Mouse (Mus musculus): Measurements from ENCODE around the gene Ncapd3. TPM values are rescaled to one million over a fixed set of nuclear protein-coding genes. Genes with fewer than 3 reads are reported as not detected.

Gene Ncapd3
- polyA plus RNA-seq, 1 experiment = 10.4 TPM

- Histone ChIP-seq H3K4me3 (replicated peaks; ENCODE audit: extremely low read depth, low read depth, low read length) (peak within 1 kb of the TSS; percentile 93), H3K4me1 (ENCODE audit: control insufficient read depth, insufficient read depth, low read length) (peaks cover 4% of the 10 kb centered on the region; the same call in 1 of the 2 replicates)
- under 1% methylated on average over 35 of the region's 35 CpGs for WGBS
- TF ChIP-seq POLR2A (IDR thresholded peaks at IDR 0.05; ENCODE audit: borderline replicate concordance, extremely low read depth, low read depth, low read length) (peak; percentile 72; the same call in 1 of the 2 replicates), CTCF (IDR thresholded peaks at IDR 0.05; ENCODE audit: insufficient read depth, low read length) (no peak)
- DNase-seq = peak; percentile 89
Measured at GRCm38 (mm10) chr9:26999461-27000395, 30.2 kb upstream of the Ncapd3 start, which contains the start of the genes Acad8 and Thyn1. Acad8 (minus strand) TSS chr9:26999566. Thyn1 (plus strand) TSS chr9:26999710.

- H3K4me1 ChIP-seq (ENCODE audit: control insufficient read depth, insufficient read depth, low read length) = no peaks in the 10 kb centered on the region
- DNase-seq = no peak
- WGBS = 90% methylated on average over 3 of the region's 3 CpGs
- H3K4me3 ChIP-seq (replicated peaks; ENCODE audit: extremely low read depth, low read depth, low read length) = no peak overlapping the region
- no peak for TF ChIP-seq POLR2A (IDR thresholded peaks at IDR 0.05; ENCODE audit: borderline replicate concordance, extremely low read depth, low read depth, low read length)
- TF ChIP-seq CTCF (IDR thresholded peaks at IDR 0.05; ENCODE audit: insufficient read depth, low read length) = no peak
Measured at GRCm38 (mm10) chr9:27005231-27005630, 24.7 kb upstream of the Ncapd3 start.

GRCm38 (mm10) chr9:27005933-27006332 is 24.0 kb upstream of the Ncapd3 start:
- TF ChIP-seq POLR2A (IDR thresholded peaks at IDR 0.05; ENCODE audit: borderline replicate concordance, extremely low read depth, low read depth, low read length) (no peak), CTCF (IDR thresholded peaks at IDR 0.05; ENCODE audit: insufficient read depth, low read length) (no peak)
- Histone ChIP-seq H3K4me3 (replicated peaks; ENCODE audit: extremely low read depth, low read depth, low read length) (no peak overlapping the region), H3K4me1 (ENCODE audit: control insufficient read depth, insufficient read depth, low read length) (no peaks in the 10 kb centered on the region)
- DNase-seq = no peak
- 91% methylated on average over 1 of the region's 1 CpGs for WGBS

- no peak overlapping the region for H3K4me3 ChIP-seq (replicated peaks; ENCODE audit: extremely low read depth, low read depth, low read length)
- 88% methylated on average over 5 of the region's 5 CpGs for WGBS
- TF ChIP-seq POLR2A (IDR thresholded peaks at IDR 0.05; ENCODE audit: borderline replicate concordance, extremely low read depth, low read depth, low read length) (no peak), CTCF (IDR thresholded peaks at IDR 0.05; ENCODE audit: insufficient read depth, low read length) (no peak)
Measured at GRCm38 (mm10) chr9:27006866-27007265, 23.1 kb upstream of the Ncapd3 start.

GRCm38 (mm10) chr9:27009231-27009630 is 20.7 kb upstream of the Ncapd3 start:
- 80% methylated on average over 5 of the region's 5 CpGs for WGBS
- DNase-seq = no peak
- TF ChIP-seq CTCF (IDR thresholded peaks at IDR 0.05; ENCODE audit: insufficient read depth, low read length) (no peak), POLR2A (IDR thresholded peaks at IDR 0.05; ENCODE audit: borderline replicate concordance, extremely low read depth, low read depth, low read length) (no peak)
- H3K4me3 ChIP-seq (replicated peaks; ENCODE audit: extremely low read depth, low read depth, low read length) = no peak overlapping the region
- H3K4me1 ChIP-seq (ENCODE audit: control insufficient read depth, insufficient read depth, low read length) = no peaks in the 10 kb centered on the region

More at GRCm38 (mm10) chr9:27006866-27007265, 23.1 kb upstream of the Ncapd3 start:
- no peak for DNase-seq
- H3K4me1 ChIP-seq (ENCODE audit: control insufficient read depth, insufficient read depth, low read length) = no peaks in the 10 kb centered on the region

- TF ChIP-seq CTCF (IDR thresholded peaks at IDR 0.05; ENCODE audit: insufficient read depth, low read length) = no peak
- no peak for TF ChIP-seq POLR2A (IDR thresholded peaks at IDR 0.05; ENCODE audit: borderline replicate concordance, extremely low read depth, low read depth, low read length)
- WGBS = 73% methylated on average over 4 of the region's 4 CpGs
- DNase-seq = no peak
- Histone ChIP-seq H3K4me3 (replicated peaks; ENCODE audit: extremely low read depth, low read depth, low read length) (no peak overlapping the region), H3K4me1 (ENCODE audit: control insufficient read depth, insufficient read depth, low read length) (no peaks in the 10 kb centered on the region)
Measured at GRCm38 (mm10) chr9:27011572-27011971, 18.4 kb upstream of the Ncapd3 start.

- no peak overlapping the region for H3K4me3 ChIP-seq (replicated peaks; ENCODE audit: extremely low read depth, low read depth, low read length)
- DNase-seq = no peak
- TF ChIP-seq POLR2A (IDR thresholded peaks at IDR 0.05; ENCODE audit: borderline replicate concordance, extremely low read depth, low read depth, low read length) (no peak), CTCF (IDR thresholded peaks at IDR 0.05; ENCODE audit: insufficient read depth, low read length) (no peak)
- 95% methylated on average over 10 of the region's 10 CpGs for WGBS
- H3K4me1 ChIP-seq (ENCODE audit: control insufficient read depth, insufficient read depth, low read length) = peaks cover 6% of the 10 kb centered on the region; the same call in 1 of the 2 replicates
Measured at GRCm38 (mm10) chr9:27018961-27019360, 11.0 kb upstream of the Ncapd3 start.

GRCm38 (mm10) chr9:27023681-27024080 is 6.3 kb upstream of the Ncapd3 start:
- Histone ChIP-seq H3K4me1 (ENCODE audit: control insufficient read depth, insufficient read depth, low read length) (peaks cover 14% of the 10 kb centered on the region), H3K4me3 (replicated peaks; ENCODE audit: extremely low read depth, low read depth, low read length) (no peak overlapping the region)
- DNase-seq = no peak
- WGBS = 59% methylated on average over 4 of the region's 4 CpGs
- TF ChIP-seq POLR2A (IDR thresholded peaks at IDR 0.05; ENCODE audit: borderline replicate concordance, extremely low read depth, low read depth, low read length) = no peak
- no peak for TF ChIP-seq CTCF (IDR thresholded peaks at IDR 0.05; ENCODE audit: insufficient read depth, low read length)

GRCm38 (mm10) chr9:27026708-27027107 is 3.3 kb upstream of the Ncapd3 start:
- TF ChIP-seq POLR2A (IDR thresholded peaks at IDR 0.05; ENCODE audit: borderline replicate concordance, extremely low read depth, low read depth, low read length) (no peak), CTCF (IDR thresholded peaks at IDR 0.05; ENCODE audit: insufficient read depth, low read length) (no peak)
- H3K4me1 ChIP-seq (ENCODE audit: control insufficient read depth, insufficient read depth, low read length) = peaks cover 14% of the 10 kb centered on the region
- WGBS = 11% methylated on average over 1 of the region's 1 CpGs
- no peak overlapping the region for H3K4me3 ChIP-seq (replicated peaks; ENCODE audit: extremely low read depth, low read depth, low read length)
- no peak for DNase-seq

Measured in lung, adult 2 months (tissue).